Mouse (Mus musculus): ENCODE results near the gene Mmp20. TPM values are rescaled to one million over a fixed set of nuclear protein-coding genes. Genes with fewer than 3 reads are reported as not detected.

The Mmp20 gene
- not detected for total RNA-seq (2021)
- long read RNA-seq, experiment 1, result 0 reads
- long read RNA-seq, experiment 2, result 0 reads

DNA sequence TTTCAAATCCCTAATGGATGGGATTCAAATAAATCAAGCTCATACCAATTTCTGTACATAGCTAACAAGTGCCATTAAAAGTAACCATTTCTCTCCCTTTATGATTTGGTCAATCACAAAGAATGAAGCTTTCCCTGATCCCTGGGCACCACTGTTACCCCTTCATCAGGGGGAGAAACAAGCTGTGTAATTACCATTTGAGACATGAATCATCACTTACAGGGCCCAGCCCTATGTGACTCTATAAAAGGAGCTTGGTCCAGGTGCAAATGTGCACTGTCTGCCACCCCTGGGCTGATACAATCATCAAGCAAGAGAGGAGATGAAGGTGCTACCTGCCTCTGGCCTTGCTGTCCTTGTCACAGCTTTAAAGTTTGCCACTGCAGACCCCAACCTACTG lies at the start of gene Mmp20:
Gene Mmp20, plus strand, starts transcription at position 301 of the 400 bp plus-strand sequence.
- H3K4me3 ChIP-seq, result no peak within 1 kb of the TSS
- no peak for TF ChIP-seq CTCF (IDR thresholded peaks at IDR 0.05)
- intact Hi-C loops (cut with DNase I), result no loop called here
- H3K27ac ChIP-seq, result no peak within 1 kb of the TSS
- no peak for DNase-seq (ENCODE audit: extremely low spot score in 1 of 2, low spot score in 2 of 2)

DNA sequence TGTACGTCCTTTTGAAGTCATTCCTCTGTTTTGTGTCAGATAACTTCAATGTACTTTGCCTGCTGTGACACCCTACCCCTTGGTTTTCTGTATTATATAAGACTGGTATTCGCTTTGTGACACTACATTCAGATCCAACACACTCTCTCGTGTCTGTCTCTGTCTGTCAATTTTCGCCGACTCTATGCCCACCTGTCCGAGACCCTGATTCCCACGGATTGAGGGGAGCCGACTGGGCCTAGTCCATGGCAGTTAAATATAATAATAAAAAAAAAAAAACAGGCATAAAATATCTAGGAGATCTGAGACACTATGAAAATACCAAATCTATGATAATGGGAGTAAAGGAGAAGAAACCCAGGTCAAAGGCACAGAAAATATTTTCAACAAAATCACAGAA lies 38.0 kb upstream of the Mmp20 start:
- intact Hi-C loops (cut with DNase I), result no loop called here
- no peak for TF ChIP-seq CTCF (IDR thresholded peaks at IDR 0.05)
- no peak overlapping the region for H3K27ac ChIP-seq
- H3K4me3 ChIP-seq, result no peak overlapping the region
- DNase-seq (ENCODE audit: extremely low spot score in 1 of 2, low spot score in 2 of 2), result no peak

DNA sequence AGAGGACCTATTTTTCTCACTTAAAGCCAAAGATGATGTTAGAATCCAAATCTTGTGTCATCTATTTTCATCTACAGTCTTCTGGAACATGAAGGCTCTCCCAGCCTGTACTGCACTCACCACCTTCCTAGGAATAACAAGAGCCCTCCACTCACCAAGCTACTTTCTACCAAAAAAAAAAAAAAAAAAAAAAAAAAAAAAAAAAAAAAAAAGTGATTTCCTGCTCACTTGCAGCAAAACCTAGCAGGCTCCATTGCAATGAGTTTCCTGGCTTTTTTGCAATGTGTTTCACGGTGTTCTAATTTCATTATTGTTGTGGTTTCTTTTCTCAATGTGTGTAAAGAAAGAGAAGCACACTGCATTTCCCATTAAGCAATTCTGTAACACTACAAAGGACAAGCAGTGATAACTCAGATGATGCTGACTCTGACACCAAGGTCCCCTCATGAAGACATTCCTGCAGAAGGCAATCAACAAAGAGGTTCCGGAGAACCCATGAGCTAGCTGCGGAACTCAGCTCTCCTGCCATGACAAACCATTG lies 34.7 kb upstream of the Mmp20 start:
- intact Hi-C loops (cut with DNase I), result no loop called here
- H3K4me3 ChIP-seq, result no peak overlapping the region
- no peak for TF ChIP-seq CTCF (IDR thresholded peaks at IDR 0.05)
- no peak overlapping the region for H3K27ac ChIP-seq
- no peak for DNase-seq (ENCODE audit: extremely low spot score in 1 of 2, low spot score in 2 of 2)

DNA sequence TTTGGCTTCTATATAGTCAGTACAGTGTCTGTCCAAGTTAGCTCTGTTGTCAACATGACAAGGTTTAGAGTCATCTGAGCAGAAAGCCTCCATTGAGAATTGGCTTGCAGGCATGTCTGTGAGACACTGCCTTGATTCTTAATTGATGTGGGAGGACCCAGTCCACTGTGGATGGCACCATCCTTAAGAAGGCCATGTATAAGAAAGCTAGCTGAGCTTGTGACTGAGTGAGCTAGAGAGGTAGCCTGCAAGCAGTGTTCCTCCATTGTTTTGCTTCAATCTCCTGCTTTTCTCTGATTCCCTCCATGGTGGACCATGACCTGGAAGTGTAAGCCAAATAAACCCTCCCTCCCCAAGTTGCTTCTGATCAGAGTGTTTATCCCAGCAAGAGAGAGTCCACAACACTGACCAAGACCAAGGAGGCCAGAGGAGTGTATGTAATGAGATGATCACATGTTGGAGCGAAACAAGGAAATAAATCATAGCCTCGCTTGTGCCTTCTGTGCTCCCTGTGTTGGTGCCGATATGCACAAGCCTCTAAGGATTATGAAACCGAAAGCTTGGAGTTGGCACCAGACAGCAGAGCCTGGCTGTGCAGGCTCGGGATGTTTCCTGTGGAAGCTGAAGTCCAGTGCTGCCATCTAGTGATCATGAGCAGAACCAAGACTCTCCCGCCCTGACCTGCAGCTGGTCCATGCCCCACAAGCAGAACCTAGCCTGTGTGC lies 33.1 kb upstream of the Mmp20 start:
- intact Hi-C loops (cut with DNase I), result loop anchor here (2.0 kb wide), 3 partner anchors 40 to 378 kb away; no protein-coding TSS in a partner anchor
- H3K4me3 ChIP-seq, result peak overlapping the region; percentile 52
- peak; percentile 77 to 83 for DNase-seq (ENCODE audit: extremely low spot score in 1 of 2, low spot score in 2 of 2)
- TF ChIP-seq CTCF (IDR thresholded peaks at IDR 0.05), result peak; percentile 88
- H3K27ac ChIP-seq, result peak overlapping the region; percentile 83

DNA sequence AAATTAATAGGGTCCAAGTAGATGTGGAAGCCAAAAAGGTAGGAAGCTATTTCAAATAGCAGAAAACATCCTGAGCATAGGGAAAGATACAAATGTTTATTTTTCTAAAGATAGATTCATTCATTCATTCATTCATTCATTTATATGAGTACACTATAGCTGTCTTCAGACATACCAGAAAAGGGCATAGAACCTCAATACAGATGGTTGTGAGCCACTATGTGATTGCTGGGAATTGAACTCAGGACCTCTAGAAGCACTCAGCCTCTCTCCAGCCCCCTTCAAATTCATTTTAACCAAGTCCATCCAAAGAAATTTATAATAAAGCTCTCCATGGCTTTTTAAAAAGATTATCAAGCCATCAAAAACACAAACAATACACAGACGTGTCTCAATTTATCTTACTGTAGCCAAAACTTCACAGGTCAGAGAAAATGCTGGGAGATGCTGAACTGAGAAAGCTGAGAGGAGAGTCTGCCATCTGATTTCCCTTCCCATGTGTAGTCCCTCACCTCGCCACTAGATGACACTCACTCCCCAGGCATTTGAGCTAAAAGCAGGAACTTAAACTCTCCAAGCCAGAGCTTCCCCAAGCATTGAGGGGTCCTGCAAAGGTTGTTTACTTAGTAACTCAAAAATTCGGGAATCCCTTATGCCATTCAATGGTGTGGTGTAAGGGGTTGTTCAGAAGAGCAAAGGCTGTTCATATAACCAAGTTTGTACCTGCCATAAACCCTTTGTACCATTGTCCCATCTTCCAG lies 24.9 kb upstream of the Mmp20 start:
- TF ChIP-seq CTCF (IDR thresholded peaks at IDR 0.05), result peak; percentile 96
- intact Hi-C loops (cut with DNase I), result loop anchor here (5.0 to 10.0 kb wide), 5 partner anchors 109 to 1072 kb away; no protein-coding TSS in a partner anchor
- H3K4me3 ChIP-seq, result no peak overlapping the region
- DNase-seq (ENCODE audit: extremely low spot score in 1 of 2, low spot score in 2 of 2), result peak; percentile 65 to 76
- no peak overlapping the region for H3K27ac ChIP-seq

DNA sequence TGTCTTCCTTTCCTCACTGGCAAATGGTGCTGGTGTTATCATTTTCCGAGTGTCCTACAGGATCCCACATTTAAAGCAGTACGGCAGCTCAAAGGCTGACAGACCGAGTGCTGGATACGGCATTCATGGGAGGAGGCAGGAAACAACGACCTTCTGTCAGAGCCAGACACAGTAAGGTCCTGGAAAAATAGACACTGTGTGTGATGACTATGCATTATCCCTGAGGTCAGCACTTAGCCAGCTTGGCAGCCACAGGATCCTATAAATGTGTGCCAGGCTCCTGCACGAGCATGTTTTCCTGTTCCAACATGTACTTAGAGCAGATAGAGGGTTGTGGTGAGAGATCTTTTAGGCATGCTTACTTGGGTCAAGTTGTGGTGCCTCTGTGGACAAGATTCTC lies 24.0 kb upstream of the Mmp20 start:
- Histone ChIP-seq H3K4me3 (no peak overlapping the region), H3K27ac (no peak overlapping the region)
- TF ChIP-seq CTCF (IDR thresholded peaks at IDR 0.05), result no peak
- no peak for DNase-seq (ENCODE audit: extremely low spot score in 1 of 2, low spot score in 2 of 2)
- intact Hi-C loops (cut with DNase I), result loop anchor here (5.0 to 10.0 kb wide), 5 partner anchors 108 to 1071 kb away; no protein-coding TSS in a partner anchor

DNA sequence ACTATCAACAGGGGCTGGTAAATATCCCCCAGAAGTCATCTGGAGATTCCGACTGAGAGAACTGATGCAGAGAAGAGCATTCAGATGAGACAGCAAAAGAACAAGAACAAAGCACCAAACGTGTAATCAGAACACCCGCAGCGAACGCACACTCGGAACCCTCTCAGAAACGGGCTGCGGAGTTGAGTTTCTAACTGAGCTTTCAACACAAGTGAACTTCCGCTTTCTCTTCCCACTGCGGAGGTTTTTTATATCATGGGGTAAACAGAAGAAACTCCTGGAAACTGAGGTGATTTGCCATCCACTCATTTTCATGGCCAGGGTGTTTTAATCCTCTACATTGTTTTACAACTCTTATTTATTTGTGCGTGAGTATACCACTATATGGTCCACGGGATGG lies 22.4 kb upstream of the Mmp20 start:
- DNase-seq (ENCODE audit: extremely low spot score in 1 of 2, low spot score in 2 of 2), result no peak
- intact Hi-C loops (cut with DNase I), result loop anchor here (5.0 to 10.0 kb wide), 3 partner anchors 469 to 1069 kb away; no protein-coding TSS in a partner anchor
- Histone ChIP-seq H3K4me3 (no peak overlapping the region), H3K27ac (no peak overlapping the region)
- no peak for TF ChIP-seq CTCF (IDR thresholded peaks at IDR 0.05)

DNA sequence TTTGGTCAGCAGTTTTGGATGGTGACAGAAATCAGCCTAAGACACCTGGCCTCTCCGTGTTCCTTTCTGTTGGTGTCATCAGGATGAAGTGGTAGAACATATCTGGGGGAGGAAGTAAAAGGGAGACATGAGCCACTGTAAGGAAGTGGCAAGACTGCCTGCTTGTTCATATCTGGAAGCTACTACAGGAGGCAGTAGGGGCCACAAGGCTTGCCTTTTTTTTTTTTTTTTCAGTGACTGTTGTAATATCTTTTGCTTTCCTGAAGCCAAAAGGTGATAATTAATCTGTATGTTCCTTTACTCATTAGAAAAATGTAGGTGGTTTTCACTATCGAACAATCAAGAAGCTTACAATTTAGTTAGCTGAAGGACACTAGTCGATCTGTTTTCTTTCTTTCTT lies 5.4 kb upstream of the Mmp20 start:
- H3K4me3 ChIP-seq, result no peak overlapping the region
- intact Hi-C loops (cut with DNase I), result no loop called here
- DNase-seq (ENCODE audit: extremely low spot score in 1 of 2, low spot score in 2 of 2), result no peak
- H3K27ac ChIP-seq, result no peak overlapping the region
- TF ChIP-seq CTCF (IDR thresholded peaks at IDR 0.05), result no peak

DNA sequence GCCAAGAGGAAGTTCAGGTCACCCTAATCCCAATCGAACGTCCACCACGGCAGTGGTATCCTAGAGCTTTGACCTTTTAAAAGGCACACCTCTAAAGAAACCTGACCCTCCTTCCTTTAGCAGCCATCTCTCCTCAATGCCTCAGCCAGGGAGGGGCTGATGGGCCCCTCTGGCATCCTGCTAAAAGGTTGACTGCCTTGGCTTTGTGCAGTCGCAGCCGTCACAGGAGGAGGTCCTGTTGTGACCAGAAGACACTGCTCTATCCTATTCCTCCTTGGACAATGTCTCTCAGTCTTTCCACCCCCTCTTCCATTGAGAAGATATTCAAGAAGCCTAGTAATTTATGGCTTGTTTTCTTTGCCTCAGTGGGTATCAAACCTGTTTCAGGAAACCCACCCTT lies 5.9 kb downstream of the Mmp20 start:
- intact Hi-C loops (cut with DNase I), result no loop called here
- no peak for TF ChIP-seq CTCF (IDR thresholded peaks at IDR 0.05)
- no peak overlapping the region for H3K27ac ChIP-seq
- no peak overlapping the region for H3K4me3 ChIP-seq
- DNase-seq (ENCODE audit: extremely low spot score in 1 of 2, low spot score in 2 of 2), result peak in 1 of 2 experiments; percentile 11

DNA sequence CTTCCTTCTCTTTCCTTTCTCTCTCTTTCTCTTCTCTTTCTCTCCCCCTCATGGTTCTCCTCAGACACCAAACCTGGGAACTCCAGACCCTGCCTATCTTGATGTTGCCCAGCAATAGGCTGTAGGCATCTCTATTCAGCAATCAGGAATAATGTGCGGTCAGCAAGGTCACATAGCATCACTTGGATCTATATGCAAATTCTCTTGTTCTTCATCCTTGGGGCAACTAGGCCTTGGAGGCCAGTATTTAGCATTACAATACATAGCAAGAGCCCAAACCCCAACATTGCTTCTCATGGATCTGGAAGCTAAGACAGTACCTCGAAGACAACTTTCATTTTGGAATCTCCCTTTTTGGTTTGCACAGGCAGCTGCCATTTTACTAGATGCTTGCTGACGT lies 19.9 kb downstream of the Mmp20 start:
- intact Hi-C loops (cut with DNase I), result no loop called here
- no peak for DNase-seq (ENCODE audit: extremely low spot score in 1 of 2, low spot score in 2 of 2)
- TF ChIP-seq CTCF (IDR thresholded peaks at IDR 0.05), result no peak
- no peak overlapping the region for H3K4me3 ChIP-seq
- no peak overlapping the region for H3K27ac ChIP-seq

DNA sequence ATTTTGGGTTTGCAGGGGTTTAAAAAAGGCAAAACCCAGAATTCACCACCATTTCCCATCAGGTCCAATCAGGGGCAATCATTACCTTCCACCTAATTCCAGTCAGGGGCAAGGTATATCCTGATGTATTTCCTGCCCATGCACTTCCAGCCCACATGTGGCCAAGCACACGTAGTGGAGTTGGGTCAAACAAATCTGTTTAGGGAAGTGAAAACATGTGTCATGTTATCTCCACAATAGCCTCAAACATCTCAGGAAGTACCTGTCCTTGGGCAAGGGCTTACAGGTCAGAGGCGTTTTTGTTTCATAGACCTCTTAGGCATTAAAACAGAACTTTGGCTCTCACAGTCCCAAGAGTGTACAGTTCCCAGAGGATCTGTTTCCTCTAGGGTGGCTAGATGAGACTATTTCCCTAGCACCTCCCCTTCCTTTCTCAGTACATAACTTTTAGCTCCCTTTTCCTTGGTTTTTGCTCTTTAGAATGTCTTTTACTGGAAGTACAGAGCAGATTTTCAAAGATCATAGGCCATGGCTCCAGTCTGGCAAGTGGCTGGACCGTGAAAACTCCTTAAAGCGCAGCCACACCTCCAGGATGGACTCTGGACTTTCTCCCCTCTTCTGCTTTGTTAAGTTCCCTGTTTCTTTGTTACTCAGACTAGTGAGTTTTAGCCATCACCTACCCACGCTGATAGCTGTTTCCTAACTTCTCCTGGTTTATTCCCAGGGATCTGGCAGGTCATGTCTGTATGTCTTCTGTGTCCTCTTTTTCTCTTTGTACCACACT lies 22.6 kb downstream of the Mmp20 start:
- intact Hi-C loops (cut with DNase I), result no loop called here
- TF ChIP-seq CTCF (IDR thresholded peaks at IDR 0.05), result no peak
- no peak for DNase-seq (ENCODE audit: extremely low spot score in 1 of 2, low spot score in 2 of 2)
- Histone ChIP-seq H3K27ac (no peak overlapping the region), H3K4me3 (no peak overlapping the region)
